Mouse (Mus musculus) liver, embryonic 16.5 days (tissue): ENCODE measurements around the gene Cpm. TPM values are rescaled to one million over a fixed set of nuclear protein-coding genes. Genes with fewer than 3 reads are reported as not detected.

Experiments
- ATAC-seq: fragments of 200-750 bp; cut with Nextera tagmentation; 2 replicates; pipeline ENCODE4 v1.8.0; 2017; ENCODE audit warnings: low read depth, mild to moderate bottlenecking, moderate number of reproducible peaks, moderate library complexity
- H3K27ac ChIP-seq: fragments of 300-500 bp; sonication (generic); 2 replicates; pipeline ENCODE4 v1.5.1; 2014; ENCODE audit warnings: mild to moderate bottlenecking, low read length
- H3K27me3 ChIP-seq: fragments of 300-500 bp; sonication (generic); 2 replicates; pipeline ENCODE4 v1.6.1; 2014; ENCODE audit warnings: low read depth, low read length, mixed read lengths; ENCODE audit not compliant: control insufficient read depth, insufficient read depth
- H3K36me3 ChIP-seq: fragments of 300-500 bp; sonication (generic); 2 replicates; pipeline ENCODE4 v1.6.1; 2014; ENCODE audit warnings: mild to moderate bottlenecking; ENCODE audit not compliant: control insufficient read depth, insufficient read depth
- H3K4me1 ChIP-seq: fragments of 300-500 bp; sonication (generic); 2 replicates; pipeline ENCODE4 v1.6.1; 2014; ENCODE audit warnings: low read depth, low read length, mixed read lengths; ENCODE audit not compliant: control insufficient read depth
- H3K4me2 ChIP-seq: fragments of 300-500 bp; sonication (generic); 2 replicates; pipeline ENCODE4 v1.6.1; 2014; ENCODE audit warnings: low read depth, low read length, mixed read lengths
- H3K4me3 ChIP-seq: fragments of 300-500 bp; sonication (generic); 2 replicates; pipeline ENCODE4 v1.5.1; 2014; ENCODE audit warnings: low read depth, mild to moderate bottlenecking, low read length
- H3K9ac ChIP-seq: fragments of 300-500 bp; sonication (generic); 2 replicates; pipeline ENCODE4 v1.6.1; 2014; ENCODE audit warnings: low read depth, low read length
- H3K9me3 ChIP-seq: fragments of 300-500 bp; sonication (generic); replicated peaks from 2 replicates; pipeline ENCODE4 v1.6.1; 2016; ENCODE audit warnings: low read length; ENCODE audit not compliant: control insufficient read depth
- WGBS: fragments of 180-500 bp; shearing (Covaris S2); extraction: QIAGEN DNeasy Blood & Tissue Kit; methylation state at CpG from one replicate; pipeline ENCODE4 v1.1.7; 2014; ENCODE audit not compliant: insufficient replicate concordance; 5-methylcytosine and 5-hydroxymethylcytosine counted together
- polyA plus RNA-seq: library from polyadenylated mRNA; unstranded; fragments of >200 nt; fragmentation: Nextera tagmentation; extraction: Ambion mirVana; gene quantifications from 2 replicates; pipeline ENCODE4 v1.2.1, GENCODE M21; 2015

The Cpm gene
- polyA plus RNA-seq, 1 experiment from 2014 or later, result 61.6 TPM

DNA sequence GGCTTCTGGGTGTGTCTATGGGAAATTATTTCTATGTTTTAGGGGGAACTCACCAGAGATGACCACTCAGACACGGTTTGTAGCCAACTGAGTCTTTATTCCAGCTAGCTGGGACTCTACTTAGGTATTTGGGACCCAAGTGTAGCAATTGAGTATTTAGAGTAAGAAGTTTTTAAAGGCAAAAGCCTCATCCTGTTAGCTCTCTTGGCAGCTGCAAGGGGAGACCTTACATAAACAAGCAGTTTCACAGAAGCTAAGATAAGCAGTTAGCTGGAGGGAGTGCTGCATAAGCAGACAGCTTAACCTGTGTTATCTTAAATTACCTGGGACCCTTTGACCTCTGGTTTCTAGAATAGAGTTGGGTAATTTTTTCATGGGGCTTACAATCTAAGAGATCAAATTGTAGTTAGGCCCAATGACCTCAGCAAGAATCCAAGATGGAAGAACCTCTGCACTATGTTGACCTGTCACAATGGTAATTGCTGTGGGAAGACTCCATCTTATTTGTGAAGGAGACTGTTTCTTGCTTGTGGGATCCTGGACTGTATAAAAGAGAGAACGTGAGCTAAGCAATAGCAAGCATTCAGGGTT lies 18.4 kb upstream of the Cpm start:
- Histone ChIP-seq H3K36me3 (no peaks in the 10 kb centered on the region), H3K9ac (no peak overlapping the region), H3K9me3 (no peaks in the 10 kb centered on the region), H3K27ac (no peak overlapping the region), H3K27me3 (no peaks in the 10 kb centered on the region), H3K4me3 (no peak overlapping the region), H3K4me2 (no peak overlapping the region), H3K4me1 (no peaks in the 10 kb centered on the region)
- no peak for ATAC-seq
- WGBS, result 46% methylated on average over 2 of the region's 2 CpGs

DNA sequence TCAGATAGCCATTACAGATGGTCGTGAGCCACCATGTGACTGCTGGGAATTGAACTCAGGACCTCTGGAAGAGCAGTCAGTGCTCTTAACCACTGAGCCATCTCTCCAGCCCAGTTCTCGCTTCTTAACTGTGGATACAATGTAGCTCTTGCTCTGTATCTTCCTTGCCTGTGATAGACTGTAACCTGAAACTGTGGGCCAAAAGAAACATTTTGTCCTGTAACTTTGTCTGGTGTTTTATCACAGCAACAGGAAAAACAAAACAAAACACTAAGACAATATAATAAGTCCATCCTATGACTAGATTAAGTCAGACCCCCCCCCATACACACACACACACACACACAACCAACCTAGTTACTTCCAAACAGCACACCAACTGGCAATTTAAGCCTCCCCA lies 17.8 kb upstream of the Cpm start:
- no peak for ATAC-seq
- Histone ChIP-seq H3K9me3 (no peaks in the 10 kb centered on the region), H3K27me3 (no peaks in the 10 kb centered on the region), H3K4me1 (no peaks in the 10 kb centered on the region), H3K4me3 (no peak overlapping the region), H3K27ac (no peak overlapping the region), H3K4me2 (no peak overlapping the region), H3K36me3 (no peaks in the 10 kb centered on the region), H3K9ac (no peak overlapping the region)
- WGBS, result 50% methylated on average over 2 of the region's 2 CpGs

DNA sequence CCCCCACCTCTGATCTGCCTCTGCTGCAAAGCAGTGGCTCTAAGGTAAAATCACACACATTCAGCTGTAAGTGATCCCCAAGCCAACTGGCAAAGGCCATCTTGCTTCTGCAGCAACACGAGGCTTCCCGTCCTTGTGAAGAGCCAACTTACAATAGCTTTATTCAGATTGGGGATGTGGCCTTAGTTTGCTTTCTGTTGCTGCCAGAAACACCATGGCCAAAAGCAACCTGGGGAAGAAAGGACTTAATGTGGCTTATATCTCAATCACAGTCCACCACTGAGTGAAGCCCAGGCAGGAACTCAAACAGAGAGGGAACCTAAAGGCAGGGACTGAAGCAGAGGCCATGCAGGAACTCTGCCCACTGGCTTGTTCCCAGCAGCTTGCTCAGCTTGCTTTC lies 17.3 kb upstream of the Cpm start:
- H3K36me3 ChIP-seq, result no peaks in the 10 kb centered on the region
- H3K4me1 ChIP-seq, result no peaks in the 10 kb centered on the region
- H3K4me3 ChIP-seq, result no peak overlapping the region
- H3K9ac ChIP-seq, result no peak overlapping the region
- H3K27me3 ChIP-seq, result no peaks in the 10 kb centered on the region
- H3K9me3 ChIP-seq, result no peaks in the 10 kb centered on the region
- H3K4me2 ChIP-seq, result no peak overlapping the region
- H3K27ac ChIP-seq, result no peak overlapping the region
- WGBS, result 44% methylated on average over 2 of the region's 2 CpGs
- no peak for ATAC-seq

DNA sequence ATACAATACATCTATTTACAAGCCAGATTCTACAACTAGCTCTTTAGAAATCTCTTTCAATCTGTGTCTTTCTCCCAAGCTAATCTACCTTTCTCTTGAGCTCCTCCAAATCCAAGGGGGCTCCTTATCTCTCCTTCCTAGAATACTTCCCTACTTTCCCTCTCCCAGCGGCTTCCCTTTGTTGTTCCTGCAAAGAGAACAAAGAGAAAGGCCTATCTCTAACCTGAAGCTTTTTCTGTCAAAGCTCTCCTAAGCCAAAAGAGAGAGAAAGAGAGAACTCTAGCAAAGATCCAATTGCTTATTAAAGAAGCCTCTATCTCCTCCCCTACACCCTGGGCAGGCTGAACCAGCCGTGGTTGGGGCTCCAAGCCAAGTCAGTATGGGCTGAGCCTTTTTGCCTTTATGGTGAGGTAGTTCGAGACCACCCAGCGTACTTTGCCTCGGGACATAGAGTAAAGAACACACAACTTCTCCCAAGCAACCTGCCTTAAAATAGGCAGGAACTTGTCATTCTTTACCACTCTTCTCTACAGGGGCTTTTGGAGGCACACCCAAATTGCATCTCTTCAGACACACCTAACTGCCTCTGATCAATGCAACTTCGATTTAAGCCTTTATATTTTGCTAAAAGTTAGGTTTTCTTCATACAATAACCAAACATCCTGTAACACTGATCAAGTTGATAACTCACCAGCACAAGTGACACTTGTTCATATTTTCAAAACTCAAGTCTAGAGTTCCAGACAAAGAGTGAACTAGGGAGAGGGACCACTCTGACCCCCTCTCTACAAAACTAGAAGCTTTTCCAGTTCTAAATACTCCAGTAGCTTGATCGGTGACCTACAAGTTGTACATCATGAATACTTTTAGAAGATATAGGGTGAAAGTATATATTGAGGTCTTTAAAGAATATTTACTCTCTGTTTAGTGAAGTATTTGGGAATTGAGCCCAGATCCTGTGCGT lies 16.4 kb upstream of the Cpm start:
- no peak for ATAC-seq
- Histone ChIP-seq H3K27me3 (no peaks in the 10 kb centered on the region), H3K9ac (no peak overlapping the region), H3K27ac (no peak overlapping the region), H3K36me3 (no peaks in the 10 kb centered on the region), H3K4me2 (no peak overlapping the region), H3K4me1 (no peaks in the 10 kb centered on the region), H3K4me3 (no peak overlapping the region), H3K9me3 (no peaks in the 10 kb centered on the region)
- 58% methylated on average over 8 of the region's 8 CpGs for WGBS

DNA sequence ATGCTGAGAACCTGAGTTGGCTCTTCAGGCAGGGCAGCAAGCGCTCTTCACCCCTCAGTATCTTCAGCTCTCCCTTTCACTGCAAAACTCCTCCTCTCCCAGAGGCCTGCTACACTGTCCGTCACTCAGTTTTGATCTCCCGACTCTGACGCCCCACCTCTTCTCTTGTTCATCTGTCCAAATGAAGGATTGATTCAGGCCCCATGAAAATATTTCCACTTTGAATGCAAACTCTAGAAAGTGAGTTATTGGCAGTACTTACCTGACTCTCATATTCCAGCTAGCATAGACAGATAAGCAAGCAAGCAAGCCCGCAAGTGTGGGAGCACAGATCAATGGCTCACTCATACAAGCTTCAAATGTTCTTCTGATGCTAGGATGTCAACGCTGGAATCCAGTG lies 15.3 kb upstream of the Cpm start:
- Histone ChIP-seq H3K9me3 (no peaks in the 10 kb centered on the region), H3K4me2 (no peak overlapping the region), H3K9ac (no peak overlapping the region), H3K27ac (no peak overlapping the region), H3K27me3 (no peaks in the 10 kb centered on the region), H3K4me1 (no peaks in the 10 kb centered on the region), H3K36me3 (no peaks in the 10 kb centered on the region), H3K4me3 (no peak overlapping the region)
- WGBS, result 61% methylated on average over 6 of the region's 6 CpGs
- no peak for ATAC-seq

DNA sequence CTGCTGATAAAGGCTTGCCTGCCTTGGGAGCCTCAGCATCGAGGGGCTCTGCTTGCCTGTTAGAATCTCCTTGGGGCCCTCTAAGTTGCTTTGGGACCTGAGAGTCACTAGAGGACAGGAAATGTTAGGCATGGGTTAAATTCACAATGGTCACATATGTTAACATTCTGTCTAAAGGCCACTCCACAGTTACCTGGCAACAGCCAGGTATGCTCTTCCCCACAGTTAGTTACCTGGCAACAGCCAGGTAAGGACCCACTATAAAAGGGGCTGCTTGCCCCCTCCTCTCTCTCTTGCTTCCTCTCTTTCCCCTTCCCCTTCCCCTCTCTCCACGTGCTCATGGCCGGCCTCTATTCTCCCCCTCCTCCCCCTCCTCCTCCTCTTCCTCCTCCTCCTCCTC lies 14.9 kb upstream of the Cpm start:
- no peak overlapping the region for H3K27ac ChIP-seq
- no peaks in the 10 kb centered on the region for H3K27me3 ChIP-seq
- H3K9me3 ChIP-seq, result no peaks in the 10 kb centered on the region
- ATAC-seq, result no peak
- H3K36me3 ChIP-seq, result no peaks in the 10 kb centered on the region
- no peak overlapping the region for H3K4me2 ChIP-seq
- no peak overlapping the region for H3K9ac ChIP-seq
- no peaks in the 10 kb centered on the region for H3K4me1 ChIP-seq
- 50% methylated on average over 3 of the region's 3 CpGs for WGBS
- no peak overlapping the region for H3K4me3 ChIP-seq

DNA sequence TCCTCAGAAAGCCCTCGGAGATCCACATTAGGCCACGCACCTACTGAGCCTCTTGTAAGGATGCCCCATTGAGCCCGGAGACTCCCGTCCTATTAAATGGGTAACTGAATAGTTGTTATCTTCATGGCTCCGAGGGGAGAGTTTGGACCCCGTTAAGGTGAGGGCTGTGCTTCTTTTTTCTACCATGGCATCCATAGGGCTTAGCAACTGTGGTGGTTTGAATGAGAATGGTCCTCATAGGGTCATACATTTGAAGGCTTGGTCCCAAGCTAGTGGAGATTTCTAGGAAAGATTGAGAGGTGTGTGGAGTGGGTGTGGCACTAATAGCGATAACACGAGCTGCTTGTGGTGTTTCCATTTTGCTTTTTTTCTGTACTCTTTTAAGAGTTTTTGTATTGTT lies 14.1 kb upstream of the Cpm start:
- no peak overlapping the region for H3K4me2 ChIP-seq
- H3K9me3 ChIP-seq, result no peaks in the 10 kb centered on the region
- 70% methylated on average over 8 of the region's 8 CpGs for WGBS
- no peak overlapping the region for H3K4me3 ChIP-seq
- H3K27ac ChIP-seq, result no peak overlapping the region
- H3K36me3 ChIP-seq, result no peaks in the 10 kb centered on the region
- H3K9ac ChIP-seq, result no peak overlapping the region
- no peaks in the 10 kb centered on the region for H3K27me3 ChIP-seq
- H3K4me1 ChIP-seq, result no peaks in the 10 kb centered on the region
- ATAC-seq, result no peak

DNA sequence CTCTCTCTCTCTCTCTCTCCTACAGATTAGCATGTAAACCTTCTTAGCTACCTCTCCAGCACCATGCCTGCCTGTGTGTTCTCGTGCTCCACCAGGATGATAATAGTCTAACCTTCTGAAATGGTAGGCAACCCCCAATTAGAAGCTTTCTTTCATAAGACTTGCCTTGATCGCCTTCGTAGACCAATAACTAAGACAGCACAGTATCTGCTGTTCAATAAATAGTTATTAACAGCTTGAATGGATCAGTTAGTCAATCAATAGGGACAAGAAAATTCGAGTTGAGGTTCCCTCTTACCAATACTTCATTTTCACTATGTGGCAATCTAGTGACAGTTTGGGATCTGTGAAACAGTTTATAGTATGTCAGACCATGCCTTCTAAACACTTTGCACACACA lies 13.6 kb upstream of the Cpm start:
- Histone ChIP-seq H3K36me3 (no peaks in the 10 kb centered on the region), H3K4me3 (no peak overlapping the region), H3K9me3 (no peaks in the 10 kb centered on the region), H3K27me3 (no peaks in the 10 kb centered on the region), H3K27ac (no peak overlapping the region), H3K9ac (no peak overlapping the region), H3K4me2 (no peak overlapping the region), H3K4me1 (no peaks in the 10 kb centered on the region)
- 52% methylated on average over 4 of the region's 4 CpGs for WGBS
- ATAC-seq, result no peak

DNA sequence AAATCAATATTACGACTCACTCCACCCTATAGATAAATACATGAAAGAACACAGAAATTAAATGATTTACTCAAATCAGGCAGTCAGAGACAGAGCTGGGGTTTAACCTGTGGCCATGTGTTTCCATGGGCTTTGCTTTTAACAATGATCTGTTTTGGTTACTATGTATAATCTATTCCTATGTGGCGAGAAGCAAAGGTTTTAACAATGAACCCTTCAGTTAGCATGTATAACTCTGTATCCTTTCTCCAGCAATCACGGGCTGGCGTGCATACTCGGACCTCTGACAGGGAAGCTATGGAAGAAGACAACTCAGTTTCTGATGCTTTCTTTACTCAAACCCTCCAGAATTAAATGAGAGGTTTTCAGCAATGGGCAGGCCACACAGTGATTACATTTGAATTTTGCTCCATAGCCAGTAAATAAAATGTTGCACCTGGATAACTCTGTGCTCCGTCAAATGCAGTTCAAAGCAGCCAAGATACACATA lies 13.1 kb upstream of the Cpm start:
- Histone ChIP-seq H3K9ac (no peak overlapping the region), H3K4me2 (no peak overlapping the region), H3K27me3 (no peaks in the 10 kb centered on the region), H3K36me3 (no peaks in the 10 kb centered on the region), H3K4me3 (no peak overlapping the region), H3K9me3 (no peaks in the 10 kb centered on the region), H3K27ac (no peak overlapping the region), H3K4me1 (no peaks in the 10 kb centered on the region)
- 61% methylated on average over 6 of the region's 6 CpGs for WGBS
- ATAC-seq, result no peak
